Mouse (Mus musculus): ENCODE measurements around the gene Nudt15.

Gene Nudt15

GRCm38 (mm10) chr14:73472205-73472604, 75.8 kb downstream of the Nudt15 start:
- no peak for DNase-seq (ENCODE audit: low read depth, low spot score)

GRCm38 (mm10) chr14:73470593-73470992, 77.4 kb downstream of the Nudt15 start:
- peak; percentile 40 for DNase-seq (ENCODE audit: low read depth, low spot score)

- DNase-seq (ENCODE audit: low read depth, low spot score): no peak
Measured at GRCm38 (mm10) chr14:73469506-73469905, 78.5 kb downstream of the Nudt15 start.

Data from R1 (cell line).